Mouse (Mus musculus): Measurements from ENCODE around the gene Appbp2.

Appbp2 gene

DNA sequence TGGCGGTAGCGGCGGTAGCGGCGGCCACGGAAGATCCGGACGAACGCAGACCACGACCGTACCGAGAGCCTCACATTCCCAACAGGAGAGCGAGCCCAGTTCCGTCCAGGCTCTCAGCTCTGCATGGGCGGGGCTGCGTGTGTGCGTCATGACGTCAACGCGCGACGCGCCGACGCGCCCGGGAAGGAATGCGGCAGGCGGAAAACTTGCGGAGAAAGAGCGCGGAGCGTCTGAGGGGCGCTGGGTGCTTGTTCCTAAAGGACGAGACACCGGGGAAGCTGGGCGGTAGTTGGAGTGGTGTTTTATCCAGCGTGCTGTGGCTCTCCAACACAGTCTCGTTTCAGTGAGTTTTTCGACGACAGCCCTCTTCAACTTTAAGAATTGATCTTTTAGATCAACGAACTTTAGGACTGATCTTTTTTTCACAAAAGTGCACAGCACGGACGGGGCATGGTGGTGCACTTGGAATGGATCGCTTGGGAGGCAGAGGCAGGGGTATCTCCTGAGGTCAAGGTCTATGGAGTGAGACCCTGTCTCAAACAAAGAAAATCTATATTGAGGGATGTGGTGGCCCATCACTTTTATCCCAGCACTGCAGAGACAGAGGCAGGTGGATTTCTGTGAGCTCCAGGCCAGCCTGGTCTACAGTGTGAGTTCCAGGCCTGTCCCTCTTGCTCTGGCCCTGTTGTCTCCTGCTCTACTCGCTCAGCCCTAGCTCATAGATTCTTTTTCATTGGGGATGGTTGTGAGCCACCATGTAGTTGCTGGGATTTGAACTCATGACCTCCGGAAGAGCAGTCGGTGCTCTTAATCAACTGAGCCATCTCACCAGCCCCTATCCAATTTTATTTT is at the start of gene Appbp2:
Gene Appbp2, minus strand, starts transcription at position 141 of the 852 bp plus-strand sequence.
- peak; percentile 93 for DNase-seq (ENCODE audit: low spot score)

- no peak for DNase-seq (ENCODE audit: low spot score)
These were observed 46.4 kb upstream of the Appbp2 start for GRCm38 (mm10) chr11:85281219-85281878.

DNA sequence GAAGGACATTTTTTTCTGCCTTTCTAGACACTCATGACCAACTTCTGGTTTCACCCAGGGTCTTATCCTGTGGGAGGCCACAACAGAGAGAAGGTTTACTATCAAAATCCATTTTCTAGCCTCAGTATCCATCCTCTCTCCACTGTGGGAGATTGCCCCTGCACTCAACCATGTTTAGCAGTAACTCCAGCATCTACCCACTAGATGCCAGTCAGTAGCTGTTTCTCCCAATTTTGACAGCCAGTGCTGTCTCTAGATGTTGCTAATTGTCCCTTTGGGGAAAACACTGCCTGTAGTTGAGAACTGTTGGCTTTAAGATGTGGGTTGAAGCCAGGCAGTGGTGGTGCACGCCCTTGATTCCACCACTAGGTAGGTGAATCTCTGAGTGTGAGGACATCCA is 43.2 kb upstream of the Appbp2 start:
- DNase-seq (ENCODE audit: low spot score): no peak

DNA sequence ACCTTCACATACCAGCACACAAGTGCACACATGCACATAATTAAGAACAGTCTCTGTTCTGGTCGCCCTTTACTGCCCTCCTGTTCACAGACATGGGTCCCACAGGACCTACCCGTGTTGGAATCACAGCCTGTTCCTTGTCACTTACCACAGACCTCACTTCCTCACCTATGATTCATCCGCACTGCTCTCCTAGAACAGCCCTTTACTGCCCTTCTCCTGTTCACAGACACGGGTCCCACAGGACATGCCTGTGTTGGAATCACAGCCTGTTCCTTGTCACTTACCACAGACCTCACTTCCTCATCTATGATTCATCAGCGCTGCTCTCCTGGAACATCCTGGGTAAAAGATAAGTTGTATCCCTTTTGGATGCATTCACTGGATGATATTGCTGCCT is 42.7 kb upstream of the Appbp2 start:
- no peak for DNase-seq (ENCODE audit: low spot score)

DNA sequence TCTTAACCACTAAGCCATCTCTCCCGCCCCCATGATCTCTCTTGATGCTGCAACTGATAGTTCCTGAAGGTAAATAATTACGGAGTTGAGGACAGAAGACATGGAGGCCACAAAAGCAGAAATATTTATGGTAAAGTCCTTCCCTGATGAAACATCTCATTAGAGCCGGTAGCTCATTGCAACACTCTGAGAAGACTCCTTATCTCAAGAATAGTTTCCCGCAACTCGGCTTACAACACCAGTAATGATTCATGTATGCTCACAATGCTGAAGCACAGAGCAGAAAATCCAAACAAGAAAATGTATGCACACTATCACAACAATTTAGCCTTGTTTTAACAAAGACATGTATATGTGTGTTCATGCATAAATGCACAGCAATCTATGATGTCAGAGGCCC is 40.2 kb upstream of the Appbp2 start:
- DNase-seq (ENCODE audit: low spot score): no peak

GRCm38 (mm10) chr11:85273299-85273698 is 38.4 kb upstream of the Appbp2 start:
- DNase-seq (ENCODE audit: low spot score): no peak

- peak; percentile 61 for DNase-seq (ENCODE audit: low spot score)
These were observed 35.7 kb upstream of the Appbp2 start for GRCm38 (mm10) chr11:85270631-85271030.

- DNase-seq (ENCODE audit: low spot score): no peak
These were observed 32.5 kb upstream of the Appbp2 start for GRCm38 (mm10) chr11:85267393-85267792.

DNA sequence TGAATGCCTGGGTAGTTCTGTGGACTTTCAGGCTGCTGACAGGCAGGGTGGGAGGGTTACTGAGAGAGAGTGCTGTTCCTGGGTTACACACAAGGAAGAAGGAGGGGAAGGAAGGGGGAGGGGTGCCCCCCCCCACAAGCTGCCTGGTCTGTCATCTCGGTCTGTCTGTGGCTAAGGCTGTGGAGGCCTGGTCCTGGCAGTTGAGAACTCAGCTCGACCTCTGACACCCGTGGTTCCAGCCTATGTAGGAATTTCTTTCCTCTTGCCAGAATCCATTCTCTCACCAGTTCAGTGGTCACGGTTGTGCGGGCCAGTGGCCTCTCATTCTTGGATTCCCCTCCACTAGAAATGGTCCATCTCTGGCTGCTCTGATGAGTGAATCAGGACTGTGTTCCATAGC is 29.7 kb upstream of the Appbp2 start:
- no peak for DNase-seq (ENCODE audit: low spot score)

DNA sequence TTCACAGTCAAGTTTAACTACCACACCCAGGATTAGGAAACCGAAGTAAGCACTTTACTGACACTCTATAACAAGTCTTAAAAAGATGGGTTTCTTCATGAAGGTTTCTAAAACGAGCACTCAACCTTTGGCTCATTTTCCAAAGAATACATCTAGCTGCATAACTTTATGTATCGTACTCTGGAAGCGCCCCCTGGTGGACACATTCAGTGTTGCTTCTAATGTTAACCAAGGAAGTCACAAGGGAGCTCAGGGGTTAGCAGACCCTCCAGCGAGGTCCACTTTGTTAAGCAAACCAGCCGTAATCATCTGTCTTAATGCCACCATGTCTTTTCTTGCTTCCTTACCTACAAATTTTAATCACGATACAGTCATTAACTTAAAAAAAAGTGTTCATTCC is 26.3 kb upstream of the Appbp2 start:
- DNase-seq (ENCODE audit: low spot score): peak; percentile 68

- DNase-seq (ENCODE audit: low spot score): peak; percentile 55
These were observed 24.0 kb upstream of the Appbp2 start for GRCm38 (mm10) chr11:85258966-85259365.

DNA sequence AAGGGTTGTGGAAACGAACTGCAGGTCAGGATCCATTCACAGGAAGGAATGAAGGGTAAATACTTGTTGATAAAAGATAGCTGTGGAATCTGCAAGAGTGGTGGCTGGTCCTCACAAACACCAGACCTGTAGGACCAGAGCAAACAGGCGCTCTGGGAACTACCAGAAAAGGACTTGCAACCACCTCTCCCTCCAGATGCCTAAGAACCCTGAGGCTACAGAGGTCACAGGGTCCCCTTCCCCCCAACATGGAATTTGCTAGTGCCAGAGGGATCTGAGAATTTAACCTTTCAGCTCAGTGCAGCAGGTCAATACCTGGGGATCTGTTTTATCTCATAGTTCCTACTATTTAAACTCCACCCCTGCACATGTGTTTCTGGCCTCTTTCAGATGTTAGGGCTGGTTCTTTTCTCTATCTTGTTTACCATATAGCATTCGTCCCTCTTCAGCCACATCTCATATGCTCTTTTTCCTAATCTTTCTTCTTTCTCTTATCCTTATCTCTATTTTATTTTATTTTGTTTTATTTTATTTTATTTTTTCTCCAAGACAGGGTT is 20.6 kb upstream of the Appbp2 start:
- DNase-seq (ENCODE audit: low spot score): no peak

DNA sequence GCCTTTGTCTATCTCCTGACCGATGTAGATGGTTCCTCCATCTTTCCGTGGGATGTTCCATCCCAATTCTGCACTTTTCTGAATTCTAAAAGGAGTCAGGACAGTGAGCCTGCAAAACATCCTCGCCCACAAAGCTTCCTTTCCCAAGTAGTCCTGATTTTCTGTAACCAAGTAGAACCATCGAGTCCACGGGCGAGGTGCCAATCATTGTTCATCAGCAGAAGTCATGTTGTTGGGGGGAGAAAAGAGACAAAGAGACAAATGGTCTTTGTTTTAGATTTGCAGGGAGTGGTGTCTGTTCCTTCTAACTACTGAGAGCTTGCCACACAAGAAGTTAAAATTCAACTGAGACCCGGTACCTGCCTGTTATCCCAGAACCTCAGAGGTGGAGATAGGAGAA is 18.7 kb upstream of the Appbp2 start:
- no peak for DNase-seq (ENCODE audit: low spot score)

DNA sequence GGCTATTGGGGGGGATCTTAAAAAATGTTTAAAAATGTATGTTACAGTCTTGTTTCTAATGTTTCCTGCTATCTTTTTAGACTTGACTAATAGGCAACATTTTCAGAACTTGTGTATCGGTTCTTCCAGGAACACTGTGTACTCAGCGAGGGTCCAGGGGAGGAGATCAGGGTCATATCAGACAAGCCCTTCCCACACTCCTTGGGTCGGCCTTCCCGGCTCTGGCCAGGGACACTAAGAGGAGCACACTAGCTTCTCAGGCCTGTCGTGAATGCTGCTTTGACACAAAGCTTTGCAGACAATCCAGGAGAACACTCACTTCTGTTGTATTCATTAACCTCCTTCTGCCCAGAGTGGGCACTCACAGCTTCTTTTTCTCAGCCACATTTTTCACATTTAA is 18.1 kb upstream of the Appbp2 start:
- DNase-seq (ENCODE audit: low spot score): no peak

- DNase-seq (ENCODE audit: low spot score): no peak
These were observed 17.0 kb upstream of the Appbp2 start for GRCm38 (mm10) chr11:85251955-85252354.

- DNase-seq (ENCODE audit: low spot score): no peak
These were observed 15.5 kb upstream of the Appbp2 start for GRCm38 (mm10) chr11:85250467-85250866.

- peak; percentile 12 for DNase-seq (ENCODE audit: low spot score)
These were observed 14.4 kb upstream of the Appbp2 start for GRCm38 (mm10) chr11:85249338-85249737.

GRCm38 (mm10) chr11:85248151-85248550 is 13.2 kb upstream of the Appbp2 start:
- DNase-seq (ENCODE audit: low spot score): no peak

DNA sequence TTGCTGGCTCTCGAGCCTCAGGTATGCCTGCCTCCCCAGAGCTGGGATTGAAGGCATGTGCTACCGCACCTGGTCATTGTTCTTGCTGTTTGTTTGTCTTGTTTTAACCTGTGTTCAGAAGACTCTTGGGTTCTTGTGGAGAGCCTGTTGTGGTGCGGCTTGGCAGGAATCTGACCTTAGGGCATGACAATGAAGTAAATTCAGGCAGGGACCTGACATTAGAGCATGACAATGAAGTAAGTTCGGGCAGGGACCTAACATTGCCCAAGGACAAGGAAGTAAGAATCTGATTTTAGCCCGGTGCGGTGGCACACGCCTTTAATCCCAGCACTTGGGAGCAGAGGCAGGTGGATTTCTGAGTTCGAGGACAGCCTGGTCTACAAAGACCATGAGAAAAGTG is 6.3 kb upstream of the Appbp2 start:
- no peak for DNase-seq (ENCODE audit: low spot score)

- DNase-seq (ENCODE audit: low spot score): no peak
These were observed 5.3 kb upstream of the Appbp2 start for GRCm38 (mm10) chr11:85240211-85240610.

DNA sequence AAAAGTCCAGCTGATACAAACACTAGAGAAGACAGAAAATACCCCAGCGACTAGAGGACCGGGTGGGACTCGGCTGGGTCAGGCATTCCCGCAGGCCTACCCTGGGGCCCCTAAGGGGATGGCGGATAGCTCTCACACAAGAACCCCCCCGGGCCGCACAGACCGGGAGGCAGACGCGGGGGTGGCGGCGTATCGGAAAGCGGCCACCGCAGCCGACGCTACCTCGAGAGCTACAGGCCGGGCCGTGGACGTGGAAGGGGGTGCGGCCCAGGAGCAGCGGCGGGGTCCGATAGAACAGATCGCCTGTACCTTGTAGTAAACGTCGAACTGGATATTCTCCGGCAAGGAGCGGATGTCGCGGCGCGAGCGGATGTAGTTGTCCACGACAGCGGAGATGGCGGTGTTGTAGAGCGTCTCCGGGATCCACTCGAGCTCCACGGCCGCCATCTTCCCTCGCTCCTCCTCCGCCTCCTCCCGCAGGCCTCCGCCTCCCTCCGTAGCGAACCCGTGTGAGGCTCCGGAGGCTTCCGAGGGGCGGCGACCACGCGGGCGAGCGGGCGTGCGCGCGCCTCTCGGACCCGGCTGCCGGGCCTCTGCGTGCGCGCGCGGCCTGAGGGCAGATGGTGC is 454 bp downstream of the Appbp2 start:
- peak; percentile 88 for DNase-seq (ENCODE audit: low spot score)

DNA sequence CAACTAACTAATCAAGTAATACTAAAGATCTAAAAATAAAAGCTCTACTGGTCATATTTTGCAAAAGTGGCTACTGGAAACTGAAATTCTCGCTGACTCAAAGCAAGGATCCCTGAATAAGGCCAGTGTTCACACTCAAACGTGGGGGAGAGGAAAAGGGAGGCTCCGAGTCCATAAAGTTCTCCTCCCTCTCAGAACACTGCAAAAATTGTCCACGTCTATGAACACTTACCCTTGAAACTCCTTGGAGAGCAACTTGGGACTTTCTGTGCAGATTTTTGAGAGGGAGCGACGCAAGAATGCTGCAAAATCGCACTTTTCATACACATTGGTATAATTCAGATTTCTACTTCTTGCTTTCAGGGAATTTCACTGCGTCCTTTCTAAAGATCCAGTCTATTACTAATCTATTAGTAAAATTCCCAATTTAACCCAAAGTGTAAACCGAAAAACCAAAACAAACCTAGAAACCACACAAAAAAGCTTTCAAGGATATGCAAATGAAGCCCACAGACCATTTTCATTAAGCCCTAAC is 1.2 kb downstream of the Appbp2 start:
- peak; percentile 16 for DNase-seq (ENCODE audit: low spot score)

Measured in lung, postnatal 25 days (tissue).